Mouse (Mus musculus) E14TG2a.4 (cell line): ENCODE measurements around the gene Ccdc113.

ENCODE experiments used
- H3K27me3 ChIP-seq: 2 replicates; pipeline ENCODE4 v1.6.1; 2014; ENCODE audit warnings: low read length, control low read depth; ENCODE audit not compliant: insufficient read depth
- H3K36me3 ChIP-seq: 2 replicates; pipeline ENCODE4 v1.6.1; 2014; ENCODE audit warnings: low read length, control low read depth; ENCODE audit not compliant: insufficient read depth
- H3K4me1 ChIP-seq: replicated peaks from 2 replicates; pipeline ENCODE4 v1.6.1; 2014; ENCODE audit warnings: low read depth, low read length, control low read depth
- H3K4me3 ChIP-seq: replicated peaks from 2 replicates; pipeline ENCODE4 v1.5.1; 2014; ENCODE audit warnings: mild to moderate bottlenecking, low read length
- H3K9me3 ChIP-seq: 2 replicates; pipeline ENCODE4 v1.6.1; 2014; ENCODE audit warnings: low read length, control low read depth
- CTCF ChIP-seq: conservative IDR thresholded peaks from 2 replicates; pipeline ENCODE4 v1.5.1; 2014; ENCODE audit warnings: low read length
- NANOG ChIP-seq: IDR thresholded peaks from 2 replicates; pipeline ENCODE4 v1.6.1; 2014; ENCODE audit warnings: borderline replicate concordance, low read length, mixed read lengths
- POU5F1 ChIP-seq: IDR thresholded peaks from 2 replicates; pipeline ENCODE4 v1.6.1; 2014; ENCODE audit warnings: low read length, borderline replicate concordance

Gene Ccdc113

DNA sequence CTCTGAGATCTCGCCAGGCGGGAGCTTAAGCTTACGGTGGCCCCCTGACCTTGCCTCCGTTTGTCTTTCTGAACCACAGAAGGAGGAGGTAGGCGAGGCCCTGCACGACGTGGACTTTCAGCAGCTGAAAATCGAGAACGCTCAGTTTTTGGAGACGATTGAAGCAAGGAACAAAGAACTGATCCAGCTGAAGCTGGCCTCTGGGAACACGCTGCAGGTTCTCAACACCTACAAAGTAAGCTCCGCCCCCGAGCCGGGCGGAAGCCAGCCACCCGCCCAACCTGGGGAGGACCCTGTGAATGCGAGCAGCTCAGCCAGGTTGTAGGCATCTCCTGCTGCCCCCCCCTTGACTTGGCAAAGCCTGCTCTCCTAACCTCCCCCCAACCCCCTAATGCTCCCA, 11.9 kb downstream of the Ccdc113 start:
- H3K27me3 ChIP-seq: peaks cover 15% of the 10 kb centered on the region
- no peak for TF ChIP-seq CTCF
- TF ChIP-seq NANOG: no peak
- TF ChIP-seq POU5F1: no peak
- no peaks in the 10 kb centered on the region for H3K9me3 ChIP-seq
- peaks cover 65% of the 10 kb centered on the region for H3K4me1 ChIP-seq
- peak overlapping the region; percentile 71 for H3K4me3 ChIP-seq
- H3K36me3 ChIP-seq: no peaks in the 10 kb centered on the region

DNA sequence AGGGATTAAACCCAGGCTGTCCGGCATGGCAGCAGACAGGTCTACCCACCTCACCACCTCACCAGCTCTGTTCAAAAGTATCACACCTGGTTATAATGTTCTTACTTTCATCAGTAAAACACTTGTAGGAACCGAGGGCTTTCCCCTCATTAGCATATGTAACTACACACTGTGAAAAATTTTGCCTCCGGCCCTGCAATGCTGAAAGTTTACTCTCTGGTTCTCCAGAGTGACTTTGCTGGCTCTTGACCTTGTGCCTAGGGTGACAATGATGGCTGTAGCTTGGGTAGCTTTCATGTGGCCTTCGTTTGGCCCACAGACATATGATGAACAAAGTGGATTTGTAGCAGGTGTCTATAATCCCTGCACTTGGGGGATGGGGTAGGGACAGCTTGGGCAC, 13.1 kb downstream of the Ccdc113 start:
- Histone ChIP-seq H3K36me3 (no peaks in the 10 kb centered on the region), H3K9me3 (no peaks in the 10 kb centered on the region), H3K4me3 (peak overlapping the region; percentile 76; the same call in 1 of the 2 replicates), H3K4me1 (peaks cover 56% of the 10 kb centered on the region), H3K27me3 (peaks cover 13% of the 10 kb centered on the region)
- TF ChIP-seq CTCF: no peak
- TF ChIP-seq POU5F1: no peak
- TF ChIP-seq NANOG: no peak

GRCm38 (mm10) chr8:95547931-95548330, 14.0 kb downstream of the Ccdc113 start:
- Histone ChIP-seq H3K27me3 (peaks cover 11% of the 10 kb centered on the region; the same call in 1 of the 2 replicates), H3K36me3 (no peaks in the 10 kb centered on the region), H3K4me1 (peaks cover 53% of the 10 kb centered on the region), H3K4me3 (peak overlapping the region; percentile 76), H3K9me3 (no peaks in the 10 kb centered on the region)
- no peak for TF ChIP-seq CTCF
- TF ChIP-seq POU5F1: no peak
- TF ChIP-seq NANOG: no peak

DNA sequence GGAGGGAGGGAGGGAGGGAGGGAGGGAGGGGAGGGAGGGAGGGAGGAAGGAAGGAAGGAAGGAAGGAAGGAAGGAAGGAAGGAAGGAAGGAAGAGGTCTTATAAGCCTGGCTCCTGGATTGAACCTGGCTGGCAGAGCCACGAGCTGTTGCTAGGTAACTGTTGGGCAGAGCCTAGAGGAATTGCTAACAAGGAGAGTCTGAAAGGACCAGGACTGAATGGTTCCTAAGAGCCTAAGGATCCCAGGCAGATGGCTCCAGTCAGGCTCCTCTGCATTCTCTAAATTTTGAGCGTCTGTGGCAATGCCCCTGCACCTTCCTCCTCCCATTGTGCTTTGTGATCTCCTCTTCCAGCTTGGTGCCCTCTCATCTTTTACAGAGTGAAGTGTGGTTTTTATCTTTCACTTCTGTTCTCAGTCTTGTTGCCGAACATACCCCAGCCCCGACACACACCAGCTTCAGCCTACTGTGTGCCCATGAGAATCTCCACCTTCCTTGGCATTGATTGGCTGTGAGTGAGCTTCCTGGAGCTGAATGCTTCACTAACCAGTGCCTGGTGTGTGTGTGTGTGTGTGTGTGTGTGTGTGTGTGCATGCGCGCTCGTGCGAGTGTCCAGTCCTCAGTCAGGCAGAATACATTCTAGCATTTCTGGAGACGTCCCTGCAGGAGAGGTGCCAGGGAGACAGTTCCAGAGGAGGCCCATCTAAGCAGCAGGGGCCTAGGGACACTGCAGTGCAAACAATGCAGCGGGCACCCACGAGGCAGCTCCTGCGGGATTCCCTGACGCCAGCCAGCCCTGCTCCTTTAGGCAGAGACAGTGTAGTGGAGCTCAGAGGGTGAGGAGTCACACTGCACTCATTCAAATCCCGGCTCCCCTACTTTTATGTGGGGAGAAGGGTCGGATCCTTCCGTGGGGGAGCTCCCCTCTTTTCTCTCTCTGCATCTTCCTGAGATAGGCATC, 16.3 kb downstream of the Ccdc113 start:
- Histone ChIP-seq H3K9me3 (no peaks in the 10 kb centered on the region), H3K4me3 (peak overlapping the region; percentile 43), H3K36me3 (no peaks in the 10 kb centered on the region), H3K4me1 (peaks cover 52% of the 10 kb centered on the region), H3K27me3 (peaks cover 11% of the 10 kb centered on the region; the same call in 1 of the 2 replicates)
- TF ChIP-seq CTCF (no peak), NANOG (no peak), POU5F1 (no peak)

DNA sequence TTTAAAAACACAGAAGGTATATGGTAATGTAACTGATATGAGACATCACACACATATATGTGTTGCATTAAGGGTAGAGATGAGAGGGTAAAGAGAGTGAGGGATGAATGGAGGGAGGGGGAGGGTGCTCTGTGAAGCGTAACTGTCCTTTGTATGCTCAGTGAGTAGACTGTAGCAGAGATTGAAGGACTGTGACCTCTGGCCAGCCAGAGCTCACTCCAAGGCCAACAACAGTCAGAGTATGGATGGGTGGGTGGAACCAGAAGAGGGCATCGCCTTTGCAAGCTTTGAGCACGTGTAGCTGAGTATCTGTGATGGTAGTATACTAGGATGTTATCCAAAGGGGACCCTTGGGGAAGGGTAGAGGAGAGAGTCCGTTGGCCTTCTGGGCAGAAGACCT, 17.7 kb downstream of the Ccdc113 start:
- Histone ChIP-seq H3K4me1 (peaks cover 38% of the 10 kb centered on the region), H3K4me3 (no peak overlapping the region), H3K9me3 (no peaks in the 10 kb centered on the region), H3K36me3 (no peaks in the 10 kb centered on the region), H3K27me3 (peaks cover 11% of the 10 kb centered on the region; the same call in 1 of the 2 replicates)
- TF ChIP-seq NANOG: no peak
- TF ChIP-seq POU5F1: no peak
- no peak for TF ChIP-seq CTCF

DNA sequence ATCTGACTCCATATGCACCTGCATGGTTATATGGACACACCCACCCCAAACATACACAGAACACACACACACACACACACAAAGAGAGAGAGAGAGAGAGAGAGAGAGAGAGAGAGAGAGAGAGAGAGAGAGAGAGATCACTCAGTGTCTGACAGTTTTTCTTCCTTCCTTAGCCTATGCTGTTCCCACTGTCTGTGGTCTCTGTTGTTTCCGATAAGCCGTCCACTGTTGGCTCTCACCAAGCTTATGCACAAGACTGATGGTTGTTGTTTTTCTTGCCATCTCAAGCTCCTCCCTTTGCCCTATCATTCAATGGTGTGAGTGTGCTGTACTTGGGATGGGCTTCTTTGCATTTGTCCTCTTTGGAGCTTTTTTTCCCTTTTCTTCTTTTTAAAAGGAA, 22.1 kb downstream of the Ccdc113 start:
- Histone ChIP-seq H3K36me3 (no peaks in the 10 kb centered on the region), H3K27me3 (0 out of 2 replicates have a peak, but pooled peaks cover 7% of the 10 kb centered on the region)
- TF ChIP-seq CTCF: no peak
- TF ChIP-seq NANOG: no peak
- no peak for TF ChIP-seq POU5F1

GRCm38 (mm10) chr8:95566217-95566616, 32.3 kb downstream of the Ccdc113 start:
- Histone ChIP-seq H3K9me3 (peaks cover 11% of the 10 kb centered on the region), H3K4me1 (no peaks in the 10 kb centered on the region), H3K4me3 (no peak overlapping the region), H3K27me3 (peaks cover 7% of the 10 kb centered on the region; the same call in 1 of the 2 replicates), H3K36me3 (no peaks in the 10 kb centered on the region)
- TF ChIP-seq CTCF: no peak
- no peak for TF ChIP-seq NANOG
- TF ChIP-seq POU5F1: no peak

More for the DNA sequence above, 22.1 kb downstream of the Ccdc113 start:
- Histone ChIP-seq H3K4me1 (no peaks in the 10 kb centered on the region), H3K9me3 (no peaks in the 10 kb centered on the region), H3K4me3 (no peak overlapping the region)

GRCm38 (mm10) chr8:95566809-95567208, 32.9 kb downstream of the Ccdc113 start:
- H3K4me1 ChIP-seq: no peaks in the 10 kb centered on the region
- no peak overlapping the region for H3K4me3 ChIP-seq
- no peaks in the 10 kb centered on the region for H3K36me3 ChIP-seq
- peaks cover 7% of the 10 kb centered on the region; the same call in 1 of the 2 replicates for H3K27me3 ChIP-seq
- H3K9me3 ChIP-seq: peaks cover 17% of the 10 kb centered on the region
- no peak for TF ChIP-seq POU5F1
- no peak for TF ChIP-seq NANOG
- no peak for TF ChIP-seq CTCF
